Mouse (Mus musculus): Measurements from ENCODE around the gene Sparc.

The Sparc gene

GRCm38 (mm10) chr11:55422978-55423377, at the start of gene Sparc:
Sparc (minus strand) TSS chr11:55423183.
- no peak for DNase-seq (ENCODE audit: low read depth, low spot score)

DNA sequence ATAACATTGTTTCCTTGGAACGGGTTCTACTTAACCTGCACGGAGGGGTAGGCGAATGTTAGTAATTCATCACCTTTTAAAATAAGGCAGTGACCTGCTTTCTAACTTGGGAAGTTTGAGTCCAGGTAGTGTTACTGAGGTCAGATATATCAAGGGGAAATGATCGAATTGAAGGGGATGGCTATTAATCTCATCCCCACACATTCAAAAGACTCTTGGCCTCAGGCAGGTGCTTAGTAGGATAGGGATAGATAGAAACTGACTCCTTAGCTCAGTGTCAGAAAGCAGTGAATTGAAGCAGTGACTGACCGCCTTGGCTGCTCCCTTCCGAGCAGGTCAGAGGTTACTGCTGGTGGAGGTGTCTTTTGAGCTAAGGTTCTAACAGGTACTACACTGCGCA, 48.5 kb upstream of the Sparc start:
- no peak for DNase-seq (ENCODE audit: low read depth, low spot score)

GRCm38 (mm10) chr11:55470761-55471160, 47.8 kb upstream of the Sparc start:
- no peak for DNase-seq (ENCODE audit: low read depth, low spot score)

- peak; percentile 35 for DNase-seq (ENCODE audit: low read depth, low spot score)
Measured at GRCm38 (mm10) chr11:55469923-55470691, 47.1 kb upstream of the Sparc start.

- peak; percentile 100 for DNase-seq (ENCODE audit: low read depth, low spot score)
Measured at GRCm38 (mm10) chr11:55469048-55469843, 46.3 kb upstream of the Sparc start, which contains the start of gene G3bp1. G3bp1 (plus strand) TSS chr11:55469685.

DNA sequence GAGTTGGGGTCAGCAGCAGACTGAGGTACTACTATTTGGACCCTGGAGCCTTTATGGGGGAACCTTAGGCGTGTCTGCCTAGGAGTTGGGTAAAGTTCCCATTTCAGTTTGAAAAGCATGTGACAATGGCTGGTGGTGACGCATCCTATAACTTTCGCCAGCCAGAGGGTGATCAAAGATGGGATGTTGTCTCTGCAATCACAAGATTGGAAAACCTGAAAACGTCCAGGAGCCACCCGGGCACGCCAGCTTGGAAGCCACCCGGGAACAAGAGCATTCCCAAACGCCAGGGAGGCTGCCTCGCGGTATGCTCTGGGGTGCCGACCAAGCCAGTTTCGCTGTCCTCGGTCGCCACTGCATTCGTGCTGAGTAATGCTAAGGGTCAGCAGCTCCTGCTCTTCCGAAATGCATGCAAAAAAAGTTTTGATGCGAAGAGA, 45.6 kb upstream of the Sparc start:
- DNase-seq (ENCODE audit: low read depth, low spot score): no peak

GRCm38 (mm10) chr11:55468012-55468411, 45.0 kb upstream of the Sparc start:
- DNase-seq (ENCODE audit: low read depth, low spot score): no peak

DNA sequence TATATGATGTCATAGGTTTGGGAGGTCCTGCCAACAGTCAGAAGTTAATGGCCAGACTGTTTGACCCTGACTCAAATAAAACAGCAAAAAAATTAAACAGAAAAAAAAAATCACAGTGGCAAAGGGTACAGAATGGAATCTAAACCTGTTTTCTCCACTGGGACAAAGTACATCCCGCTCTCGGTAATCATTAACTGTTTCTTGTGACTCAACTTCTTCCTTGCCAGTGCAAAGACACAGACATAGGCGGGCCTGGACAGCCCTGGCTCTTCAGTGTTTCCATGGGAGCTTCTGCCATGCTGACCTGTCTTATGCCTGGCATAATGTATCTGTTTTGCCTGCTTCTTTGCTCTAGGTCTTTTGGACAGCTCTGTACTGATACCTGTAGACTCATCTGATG, 42.2 kb upstream of the Sparc start:
- no peak for DNase-seq (ENCODE audit: low read depth, low spot score)

DNA sequence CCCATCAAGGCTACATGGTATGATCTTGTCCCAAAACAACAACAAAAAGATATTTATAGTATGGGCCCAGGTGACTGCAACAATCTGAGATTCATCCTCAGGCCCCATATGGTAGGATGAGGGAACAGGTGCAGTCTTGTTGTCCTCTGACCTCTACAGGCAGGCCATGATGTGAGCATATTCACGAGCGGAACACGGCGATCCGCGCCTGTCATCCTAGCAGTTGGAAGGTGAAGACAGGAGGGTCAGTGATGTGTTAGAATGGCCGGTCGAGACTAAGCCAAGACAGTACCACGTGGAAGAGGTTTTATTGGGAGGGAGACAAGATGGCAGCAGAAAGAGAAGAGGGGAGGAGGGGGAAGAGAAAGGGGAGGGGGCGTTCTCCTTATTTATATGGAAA, 41.7 kb upstream of the Sparc start:
- no peak for DNase-seq (ENCODE audit: low read depth, low spot score)

DNA sequence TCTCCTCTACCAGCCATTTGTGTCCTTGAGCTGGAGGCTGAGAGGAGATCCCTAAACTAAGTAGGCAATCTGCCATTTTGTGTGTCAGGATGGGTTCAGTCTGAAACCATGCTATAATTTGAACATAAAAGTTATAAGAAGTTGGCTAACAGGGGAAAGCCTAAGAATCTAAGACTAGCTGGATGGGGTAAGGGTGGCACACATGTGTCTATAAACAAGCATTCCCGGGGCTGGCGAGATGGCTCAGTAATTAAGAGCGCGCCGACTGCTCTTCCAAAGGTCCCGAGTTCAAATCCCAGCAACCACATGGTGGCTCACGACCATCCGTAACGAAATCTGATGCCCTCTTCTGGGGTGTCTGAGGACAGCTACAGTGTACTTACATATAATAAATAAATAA, 39.2 kb upstream of the Sparc start:
- DNase-seq (ENCODE audit: low read depth, low spot score): no peak

DNA sequence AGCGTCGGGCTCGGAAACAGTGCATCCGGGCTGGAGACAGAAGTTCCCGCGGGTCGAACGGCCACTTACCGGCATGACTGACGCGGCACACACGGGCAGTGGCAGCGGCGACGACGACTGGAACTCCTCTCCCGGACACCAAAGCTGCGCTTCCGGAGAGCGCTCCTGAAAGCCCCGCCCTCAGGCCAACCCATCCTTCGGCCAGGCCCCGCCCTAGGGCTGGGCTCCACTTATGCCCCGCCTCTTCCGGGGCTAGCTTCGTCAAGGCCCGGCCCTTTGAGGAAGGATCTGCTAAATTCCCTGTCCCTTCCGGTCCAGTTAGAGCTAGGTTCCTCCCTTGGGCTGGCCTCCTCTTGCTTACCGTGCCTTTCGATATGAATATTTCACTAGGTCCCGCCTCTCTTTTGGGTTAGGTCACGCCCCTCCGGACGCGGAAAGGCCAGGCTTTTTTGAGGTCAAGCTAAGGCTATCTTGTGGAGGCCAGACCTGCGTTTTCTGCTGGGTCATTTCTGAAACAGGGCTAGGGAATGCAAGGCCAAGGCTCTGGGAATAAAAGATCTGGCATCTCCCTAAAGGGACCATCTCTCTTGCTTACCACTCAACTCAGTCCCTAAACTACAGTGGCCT, 38.1 kb upstream of the Sparc start, which contains the start of gene Atox1:
TSS of gene Atox1 (minus strand) at position 221 of the 627 bp plus-strand sequence.
- DNase-seq (ENCODE audit: low read depth, low spot score): peak; percentile 98

GRCm38 (mm10) chr11:55460559-55461018, 37.6 kb upstream of the Sparc start:
- DNase-seq (ENCODE audit: low read depth, low spot score): peak; percentile 50

- no peak for DNase-seq (ENCODE audit: low read depth, low spot score)
Measured at GRCm38 (mm10) chr11:55459850-55460558, 37.0 kb upstream of the Sparc start.

GRCm38 (mm10) chr11:55458501-55458900, 35.5 kb upstream of the Sparc start:
- no peak for DNase-seq (ENCODE audit: low read depth, low spot score)

DNA sequence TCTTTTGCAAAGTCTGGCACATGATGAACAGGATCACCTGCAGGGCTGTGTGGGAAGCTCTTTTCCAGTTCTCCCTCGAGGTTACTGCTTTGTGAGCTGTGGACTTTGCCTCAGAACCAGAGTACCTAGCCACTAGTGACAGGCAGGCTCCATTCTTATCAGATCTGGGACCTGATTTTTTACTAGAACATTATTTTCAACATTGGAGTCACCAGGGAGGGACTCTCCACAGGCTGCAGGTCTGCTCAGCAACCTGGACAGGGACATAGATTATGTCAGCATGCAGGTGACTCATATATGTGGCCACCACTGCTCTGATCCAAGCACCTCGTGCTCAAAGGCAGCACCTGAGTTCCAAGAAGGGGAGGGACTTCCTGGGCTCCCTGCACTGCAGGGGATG, 32.2 kb upstream of the Sparc start:
- DNase-seq (ENCODE audit: low read depth, low spot score): no peak

GRCm38 (mm10) chr11:55453640-55454039, 30.7 kb upstream of the Sparc start:
- no peak for DNase-seq (ENCODE audit: low read depth, low spot score)

DNA sequence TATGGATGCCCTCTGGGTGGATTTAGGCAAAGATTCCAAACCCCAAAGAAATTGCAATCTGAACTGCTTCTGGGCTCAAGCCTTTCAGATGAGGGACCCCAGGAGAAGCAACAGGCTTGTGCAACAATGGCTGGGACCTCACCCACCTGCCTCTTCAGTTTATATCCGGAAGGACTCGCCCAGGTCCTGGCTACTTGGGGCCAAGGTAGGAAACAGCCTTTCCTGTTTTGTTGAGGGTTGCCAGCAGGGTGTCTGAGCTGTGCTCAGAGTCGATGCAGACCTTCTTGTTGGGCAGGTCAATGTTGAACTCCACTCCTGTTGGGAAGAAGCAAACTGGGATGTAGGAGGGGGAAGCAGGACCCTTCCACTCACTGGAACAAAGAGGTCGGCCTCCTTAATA, 27.3 kb upstream of the Sparc start:
- DNase-seq (ENCODE audit: low read depth, low spot score): no peak

DNA sequence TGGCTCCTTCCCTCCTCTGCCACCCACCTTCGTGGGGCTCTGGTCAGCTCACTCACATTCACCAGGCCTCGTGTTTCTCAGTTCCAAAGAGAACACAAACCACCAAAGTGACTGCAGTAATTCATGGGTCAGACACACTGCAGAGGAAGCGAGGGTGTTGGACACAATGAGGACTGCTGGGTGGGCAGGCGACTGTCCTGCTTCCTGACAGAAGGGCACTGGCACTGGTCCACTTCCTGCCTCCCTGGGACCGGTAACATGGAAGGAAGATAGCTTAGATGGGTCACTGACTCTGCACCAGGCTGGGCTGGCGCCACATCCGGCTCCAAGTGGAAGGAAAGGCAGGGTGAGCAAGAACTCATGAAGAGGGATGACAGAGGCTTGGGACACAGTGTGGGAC, 26.5 kb upstream of the Sparc start:
- DNase-seq (ENCODE audit: low read depth, low spot score): no peak

- DNase-seq (ENCODE audit: low read depth, low spot score): peak; percentile 92
Measured at GRCm38 (mm10) chr11:55446579-55446978, 23.6 kb upstream of the Sparc start.

GRCm38 (mm10) chr11:55444772-55445171, 21.8 kb upstream of the Sparc start:
- DNase-seq (ENCODE audit: low read depth, low spot score): peak; percentile 91

DNA sequence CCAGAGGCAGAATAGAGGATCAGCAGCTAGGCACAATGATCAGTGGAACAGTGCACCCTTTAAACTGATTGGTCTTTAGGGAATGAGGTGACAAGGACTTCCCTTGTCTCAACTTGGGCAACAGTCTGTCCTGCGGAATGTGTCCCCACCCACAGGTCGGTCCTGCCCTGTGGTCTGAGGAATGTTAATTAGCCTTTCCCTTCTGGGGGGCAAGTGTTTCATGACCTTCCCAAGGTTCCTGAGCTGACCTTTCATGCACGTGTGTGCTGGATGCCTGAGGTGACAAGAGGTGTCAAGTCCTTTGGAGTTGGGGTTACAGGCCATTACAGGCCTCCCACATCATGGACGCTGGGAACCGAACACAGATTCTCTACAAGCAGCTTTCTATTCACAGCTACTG, 16.7 kb upstream of the Sparc start:
- DNase-seq (ENCODE audit: low read depth, low spot score): no peak

All from brain, adult 2 months (tissue).